8 mouse cellular contexts compared by ENCODE assay signal in the genomic region with DNA sequence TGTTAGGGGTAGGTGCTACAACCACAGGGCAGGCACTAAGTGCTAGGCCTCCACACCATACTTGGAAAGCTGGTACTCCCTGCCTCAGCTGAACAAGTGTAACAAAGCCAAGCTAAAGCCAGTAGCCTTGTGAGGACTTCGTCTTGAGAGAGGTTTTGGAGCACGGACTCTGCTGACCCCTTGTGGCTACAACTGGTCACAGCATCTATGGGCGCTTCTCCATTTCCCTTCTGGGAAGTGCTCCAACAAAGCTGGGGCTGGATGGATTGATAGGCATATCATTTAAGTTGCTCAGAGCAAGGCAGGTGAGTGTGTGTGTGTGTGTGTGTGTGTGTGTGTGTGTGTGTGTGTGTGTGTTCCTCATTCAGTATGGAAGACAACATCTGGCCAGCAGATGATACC. TPM values are rescaled to one million over a fixed set of nuclear protein-coding genes. Genes with fewer than 3 reads are reported as not detected.
A peak's percentile ranks its signal among the peaks of the same experiment; 100 is the strongest.
DNase-seq lines count a peak whose midpoint lies in the region; ATAC-seq lines count a peak whose summit lies in the region.

No protein-coding gene starts in this region.

- peaks cover 42% of the 10 kb centered on the region for H3K36me3 ChIP-seq in hindbrain, embryonic 12.5 days

- WGBS in hindbrain, embryonic 12.5 days, result 0% methylated on average over 3 of the region's 3 CpGs

- no peaks in the 10 kb centered on the region for H3K27me3 ChIP-seq in hindbrain, embryonic 12.5 days

- H3K4me3 ChIP-seq in hindbrain, embryonic 12.5 days, result no peak overlapping the region

- no peak overlapping the region for H3K9ac ChIP-seq in hindbrain, embryonic 12.5 days

- ATAC-seq in frontal cortex, adult (ENCODE audit: low TSS enrichment), result peak; percentile 88
- peak; percentile 80 for ATAC-seq in hindbrain, embryonic 12.5 days (ENCODE audit: low FRiP score)

- H3K27ac ChIP-seq in hindbrain, embryonic 12.5 days, result 0 out of 2 replicates have a peak overlapping the region, but pooled peaks have one; percentile 40

- peak; percentile 89 for DNase-seq in MN1 (ENCODE audit: low spot score)
- peak; percentile 89 for DNase-seq in cerebellum, adult 8-10 months
- DNase-seq in layer of hippocampus, postnatal 10 days (ENCODE audit: low spot score in 2 of 2), result peak; percentile 91 to 92
- peak; percentile 87 for DNase-seq in lung, postnatal 25 days (ENCODE audit: low spot score)
- peak; percentile 84 for DNase-seq in retina, postnatal 7 days (ENCODE audit: low read depth, low spot score)
- DNase-seq in urinary bladder, adult 18-20 months (ENCODE audit: low spot score in 2 of 2), result peak; percentile 71 to 77

- H3K4me2 ChIP-seq in hindbrain, embryonic 12.5 days (replicated peaks), result no peak overlapping the region

- H3K9me3 ChIP-seq in hindbrain, embryonic 12.5 days (replicated peaks), result no peaks in the 10 kb centered on the region

- H3K4me1 ChIP-seq in hindbrain, embryonic 12.5 days, result peaks cover 10% of the 10 kb centered on the region

RNA-seq across cellular contexts. Expression of a gene that starts 35.2 kb away (rescaled TPM):
- 36.3 and 37.8 TPM in 2 replicates for polyA plus RNA-seq in hindbrain, embryonic 12.5 days (2016; fragmentation: Nextera tagmentation; extraction: Ambion mirVana)
- total RNA-seq in layer of hippocampus, postnatal 10 days (2021), result 100 to 1,000 TPM; 171 to 181 TPM

RNA-seq across cellular contexts. Expression of a gene that starts 39.9 kb away (rescaled TPM):
- polyA plus RNA-seq in hindbrain, embryonic 12.5 days (2016; fragmentation: Nextera tagmentation; extraction: Ambion mirVana), result 29.7 and 30.0 TPM in 2 replicates
- total RNA-seq in layer of hippocampus, postnatal 10 days (2021), result 1 to 10 TPM; 3.1 TPM

RNA-seq across cellular contexts. Expression of a gene that starts 57.4 kb away (rescaled TPM):
- 5.1 and 5.3 TPM in 2 replicates for polyA plus RNA-seq in hindbrain, embryonic 12.5 days (2016; fragmentation: Nextera tagmentation; extraction: Ambion mirVana)
- total RNA-seq in layer of hippocampus, postnatal 10 days (2021), result 10 to 100 TPM; 11.1 to 11.5 TPM
